ENCODE assay signal across 11 mouse cellular contexts in the genomic region with DNA sequence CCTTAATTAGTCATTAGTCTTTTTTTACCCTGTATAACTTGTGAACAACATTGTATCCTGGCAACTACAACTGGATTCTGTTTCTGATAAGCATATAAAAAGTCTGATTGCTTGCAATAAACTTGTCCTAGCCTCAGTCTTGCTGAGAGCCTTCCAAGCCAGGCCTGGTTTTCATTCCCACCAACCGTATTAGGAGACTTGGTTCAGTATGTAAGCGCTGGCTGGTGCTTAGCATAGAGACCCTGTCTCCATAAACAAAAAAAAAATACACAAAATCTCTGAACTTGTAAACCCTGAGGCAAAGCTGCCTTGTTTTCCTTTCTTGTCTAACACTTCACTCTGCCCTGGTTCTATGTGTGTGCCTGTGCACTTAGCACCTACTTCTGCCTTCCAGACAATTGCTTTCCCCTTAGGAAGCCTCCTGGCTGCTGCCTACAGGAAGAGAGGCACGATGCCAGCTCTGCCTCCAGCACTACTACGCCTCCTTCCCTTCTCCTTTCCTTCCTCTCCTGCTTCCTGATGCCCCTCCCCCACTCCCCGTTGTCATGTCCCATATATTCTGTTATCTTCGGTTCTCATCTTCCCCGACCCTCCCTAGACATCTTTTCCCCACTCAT. TPM values are rescaled to one million over a fixed set of nuclear protein-coding genes. Genes with fewer than 3 reads are reported as not detected.
DNase-seq lines count a peak whose midpoint lies in the region; ATAC-seq and TF ChIP-seq lines count a peak whose summit lies in the region.
"Had no signal": no experiment of that assay in that cellular context is flagged by ENCODE, and none has a peak within 500 bp of the region (broad histone marks: within the 10 kb centered on the region; RNA-seq: fewer than 3 reads in every experiment).

No protein-coding gene starts in this region.

- no peak overlapping the region for H3K27ac ChIP-seq in heart, embryonic 11.5 days (ENCODE audit: low read depth, low read length)
- 0 out of 2 replicates have a peak overlapping the region, but pooled peaks have one; percentile 22 for H3K27ac ChIP-seq in embryonic facial prominence, embryonic 14.5 days (replicated peaks; ENCODE audit: low read depth, low read length)
- no peak overlapping the region for H3K27ac ChIP-seq in lung, postnatal 0 days (ENCODE audit: low read length)
- H3K27ac ChIP-seq in liver, embryonic 12.5 days: no peak overlapping the region
- H3K27ac ChIP-seq: embryonic facial prominence, embryonic 12.5 days had no signal

- TF ChIP-seq EP300 in lung, postnatal 0 days (IDR thresholded peaks at IDR 0.05): no peak

- H3K4me3 ChIP-seq in heart, embryonic 11.5 days (ENCODE audit: low read depth, low read length): no peak overlapping the region
- H3K4me3 ChIP-seq in embryonic facial prominence, embryonic 14.5 days (ENCODE audit: low read depth, low read length): no peak overlapping the region
- H3K4me3 ChIP-seq in lung, postnatal 0 days (ENCODE audit: low read depth, low read length): no peak overlapping the region
- H3K4me3 ChIP-seq in liver, embryonic 12.5 days: no peak overlapping the region
- H3K4me3 ChIP-seq: embryonic facial prominence, embryonic 12.5 days; myocyte had no signal

- H3K27me3 ChIP-seq in heart, embryonic 11.5 days (ENCODE audit: control insufficient read depth, insufficient read depth, low read length): no peaks in the 10 kb centered on the region
- no peaks in the 10 kb centered on the region for H3K27me3 ChIP-seq in embryonic facial prominence, embryonic 14.5 days (replicated peaks; ENCODE audit: control insufficient read depth, insufficient read depth, low read length)
- H3K27me3 ChIP-seq in lung, postnatal 0 days (replicated peaks; ENCODE audit: insufficient read depth, low read length): no peaks in the 10 kb centered on the region
- no peaks in the 10 kb centered on the region; the same call in 1 of the 2 replicates for H3K27me3 ChIP-seq in liver, embryonic 12.5 days (replicated peaks)
- H3K27me3 ChIP-seq: embryonic facial prominence, embryonic 12.5 days had no signal

- ATAC-seq in heart, embryonic 11.5 days (replicated peaks; ENCODE audit: insufficient number of reproducible peaks, low FRiP score, low TSS enrichment): no peak
- ATAC-seq in embryonic facial prominence, embryonic 14.5 days (ENCODE audit: low read depth): no peak
- ATAC-seq in lung, postnatal 0 days: peak; percentile 46; the same call in 1 of the 2 replicates
- ATAC-seq in liver, embryonic 12.5 days: no peak
- ATAC-seq in monocyte, adult 5-6 weeks (replicated peaks; ENCODE audit: insufficient number of reproducible peaks, low FRiP score, low TSS enrichment, poor library complexity, severe bottlenecking): no peak
- no peak for ATAC-seq in megakaryocyte-erythroid progenitor cell, adult 5-6 weeks (replicated peaks; ENCODE audit: low FRiP score, low TSS enrichment, poor library complexity, severe bottlenecking)
- ATAC-seq: inflammation-experienced regulatory T-cells, adult 6 months had no signal

- intact Hi-C loops in heart, postnatal 14 days (cut with DNase I): no loop called here

- no peaks in the 10 kb centered on the region for H3K4me1 ChIP-seq in heart, embryonic 11.5 days (ENCODE audit: control insufficient read depth, insufficient read depth, low read length)
- peaks cover 16% of the 10 kb centered on the region for H3K4me1 ChIP-seq in embryonic facial prominence, embryonic 14.5 days (ENCODE audit: control insufficient read depth, insufficient read depth, low read length)
- peaks cover 7% of the 10 kb centered on the region; the same call in 1 of the 2 replicates for H3K4me1 ChIP-seq in lung, postnatal 0 days (ENCODE audit: insufficient read depth, low read depth, low read length)
- no peaks in the 10 kb centered on the region for H3K4me1 ChIP-seq in liver, embryonic 12.5 days

- no peaks in the 10 kb centered on the region for H3K36me3 ChIP-seq in heart, embryonic 11.5 days (ENCODE audit: control insufficient read depth, insufficient read depth, low read length)
- H3K36me3 ChIP-seq in embryonic facial prominence, embryonic 14.5 days (ENCODE audit: control insufficient read depth, insufficient read depth, low read length): no peaks in the 10 kb centered on the region
- no peaks in the 10 kb centered on the region for H3K36me3 ChIP-seq in lung, postnatal 0 days (ENCODE audit: insufficient read depth, low read length)
- no peaks in the 10 kb centered on the region for H3K36me3 ChIP-seq in liver, embryonic 12.5 days
- H3K36me3 ChIP-seq: embryonic facial prominence, embryonic 12.5 days had no signal

- WGBS in heart, embryonic 11.5 days (ENCODE audit: insufficient replicate concordance): 45% methylated on average over 7 of the region's 7 CpGs
- 30% methylated on average over 7 of the region's 7 CpGs for WGBS in embryonic facial prominence, embryonic 14.5 days
- WGBS in lung, postnatal 0 days: 32% methylated on average over 7 of the region's 7 CpGs
- 28% methylated on average over 7 of the region's 7 CpGs for WGBS in liver, embryonic 12.5 days (ENCODE audit: insufficient replicate concordance)

- no peak overlapping the region for H3K9ac ChIP-seq in heart, embryonic 11.5 days (ENCODE audit: low read depth, low read length)
- H3K9ac ChIP-seq in embryonic facial prominence, embryonic 14.5 days (ENCODE audit: low read depth, low read length): no peak overlapping the region
- no peak overlapping the region for H3K9ac ChIP-seq in lung, postnatal 0 days (replicated peaks; ENCODE audit: low read depth)
- H3K9ac ChIP-seq in liver, embryonic 12.5 days: no peak overlapping the region
- H3K9ac ChIP-seq: embryonic facial prominence, embryonic 12.5 days had no signal

- H3K4me2 ChIP-seq in heart, embryonic 11.5 days: no peak overlapping the region
- no peak overlapping the region for H3K4me2 ChIP-seq in embryonic facial prominence, embryonic 14.5 days (ENCODE audit: low read depth, low read length)
- no peak overlapping the region for H3K4me2 ChIP-seq in lung, postnatal 0 days (replicated peaks; ENCODE audit: low read depth, low read length)
- H3K4me2 ChIP-seq in liver, embryonic 12.5 days: no peak overlapping the region
- H3K4me2 ChIP-seq: embryonic facial prominence, embryonic 12.5 days had no signal

- DNase-seq in heart, postnatal 14 days: peak; percentile 22 to 43
- DNase-seq in adrenal gland, postnatal 36 days: peak; percentile 31 to 53
- peak; percentile 47 for DNase-seq in embryonic facial prominence, embryonic 14.5 days (ENCODE audit: low spot score)
- DNase-seq in lung, postnatal 0 days (ENCODE audit: low spot score): peak; percentile 51

- no peak for TF ChIP-seq CTCF in lung, postnatal 0 days (IDR thresholded peaks at IDR 0.05)

- H3K9me3 ChIP-seq in heart, embryonic 11.5 days (replicated peaks; ENCODE audit: control insufficient read depth, low read length): no peaks in the 10 kb centered on the region
- H3K9me3 ChIP-seq in embryonic facial prominence, embryonic 14.5 days (ENCODE audit: control insufficient read depth, low read length): no peaks in the 10 kb centered on the region
- no peaks in the 10 kb centered on the region for H3K9me3 ChIP-seq in lung, postnatal 0 days (ENCODE audit: low read length)
- H3K9me3 ChIP-seq in liver, embryonic 12.5 days (replicated peaks): no peaks in the 10 kb centered on the region
- H3K9me3 ChIP-seq: embryonic facial prominence, embryonic 12.5 days had no signal

RNA-seq across cellular contexts. Expression of gene Svopl, which starts 14.8 kb away (rescaled TPM):
- under 1 TPM; 0.53 to 0.90 TPM for total RNA-seq in heart, postnatal 14 days (2021)
- polyA plus RNA-seq in heart, embryonic 11.5 days (2014; fragmentation: Nextera tagmentation; extraction: Ambion mirVana): 0.15 and 0.30 TPM in 2 replicates
- total RNA-seq in adrenal gland, postnatal 36 days (2021): 1 to 10 TPM; 1.5 to 2.5 TPM
- polyA plus RNA-seq in embryonic facial prominence, embryonic 14.5 days (2014; fragmentation: Nextera tagmentation; extraction: Ambion mirVana): 3.8 and 6.0 TPM in 2 replicates
- polyA plus RNA-seq in lung, postnatal 0 days (2015; fragmentation: Nextera tagmentation; extraction: Ambion mirVana): 1.6 and 2.6 TPM in 2 replicates
- polyA plus RNA-seq in liver, embryonic 12.5 days (2016; fragmentation: Nextera tagmentation; extraction: Ambion mirVana): 0.05 TPM in 1 of 2 replicates, not detected in the other
- not detected in 3 replicates for total RNA-seq in monocyte, adult 5-6 weeks (2017)
- not detected in 2 replicates for total RNA-seq in megakaryocyte-erythroid progenitor cell, adult 5-6 weeks (2014; fragmentation: Nextera tagmentation)
- total RNA-seq in megakaryocyte-erythroid progenitor cell, adult 5-6 weeks (2017): not detected in 2 replicates
- polyA plus RNA-seq: myocyte had no signal
